In the genomic region with DNA sequence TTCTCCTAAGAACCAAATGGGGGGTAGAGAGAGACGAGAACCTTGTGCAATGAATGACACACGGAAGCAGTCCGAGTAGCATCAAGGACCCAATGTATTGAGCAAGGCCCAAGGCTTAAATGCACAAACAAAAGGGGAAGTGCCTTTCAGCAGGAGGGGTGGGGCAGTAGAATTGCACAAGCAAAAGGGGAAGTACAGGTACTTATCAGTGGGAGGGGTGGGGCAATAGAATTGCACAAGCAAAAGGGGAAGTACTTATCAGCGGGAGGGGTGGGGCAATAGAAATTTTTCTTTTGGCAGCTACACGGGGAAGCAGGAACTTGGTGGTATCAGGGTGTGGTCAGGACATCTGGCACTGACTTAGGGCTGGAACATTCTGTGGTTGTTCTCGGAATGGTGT, we compare ENCODE assay signal across 5 mouse cellular contexts.
DNase-seq lines count a peak whose midpoint lies in the region; ATAC-seq and TF ChIP-seq lines count a peak whose summit lies in the region.
"Not testable (repeated sequence)": the region's sequence is repeated elsewhere in the genome, so short reads cannot be mapped to it uniquely, and the experiment has no call there.

No protein-coding gene starts in this region.

- DNase-seq in A20 (ENCODE audit: low read depth, low spot score) (peak; percentile 13), MEL (ENCODE audit: low read depth, low spot score) (peak; percentile 9)
- DNase-seq in B cell, adult 2 months = peak; percentile 54 to 71
- DNase-seq in splenic B cell, adult 2 months (ENCODE audit: low read depth, low spot score) = peak; percentile 57

- H3K4me3 ChIP-seq in MEL (ENCODE audit: control insufficient read depth in 1 of 2, insufficient read depth in 1 of 2, low read depth in 2 of 2, low read length in 2 of 2) = not testable (repeated sequence)

- not testable (repeated sequence) for TF ChIP-seq EP300 in MEL (IDR thresholded peaks at IDR 0.05; ENCODE audit: low read depth in 1 of 2, low read length in 2 of 2)

- not testable (repeated sequence) for H3K79me2 ChIP-seq in MEL (ENCODE audit: control insufficient read depth, insufficient read depth, low read length, poor library complexity)

- ATAC-seq in granulocyte monocyte progenitor cell, adult 5-6 weeks (replicated peaks; ENCODE audit: poor library complexity, severe bottlenecking) = 0 out of 2 replicates have a peak, but pooled peaks have one; percentile 11

- H3K27me3 ChIP-seq in MEL (ENCODE audit: control insufficient read depth in 1 of 2, insufficient read depth in 2 of 2, low read length in 2 of 2); splenic B cell, adult 2 months (ENCODE audit: control insufficient read depth, insufficient read depth, low read length, poor library complexity, severe bottlenecking): not testable (repeated sequence)

- not testable (repeated sequence) for H3K4me1 ChIP-seq in MEL (ENCODE audit: control insufficient read depth in 1 of 2, insufficient read depth in 2 of 2, low read length in 2 of 2)

- TF ChIP-seq CTCF in MEL (IDR thresholded peaks at IDR 0.05 in 2 of 3, conservative IDR thresholded peaks at IDR 0.05 in 1 of 3; ENCODE audit: control insufficient read depth in 1 of 3, insufficient read depth in 1 of 3, low read depth in 2 of 3, low read length in 3 of 3, poor library complexity in 1 of 3, severe bottlenecking in 1 of 3) = not testable (repeated sequence)

- H3K36me3 ChIP-seq in MEL (ENCODE audit: control insufficient read depth in 1 of 2, insufficient read depth in 2 of 2, low read length in 2 of 2); splenic B cell, adult 2 months (ENCODE audit: control insufficient read depth, insufficient read depth, low read length, poor library complexity, severe bottlenecking): not testable (repeated sequence)

- H3K27ac ChIP-seq in MEL (ENCODE audit: control insufficient read depth, low read depth, low read length) = not testable (repeated sequence)

- TF ChIP-seq POLR2A in MEL (IDR thresholded peaks at IDR 0.05; ENCODE audit: control insufficient read depth in 1 of 2, insufficient read depth in 1 of 2, low read depth in 1 of 2, low read length in 2 of 2, poor library complexity in 1 of 2) = not testable (repeated sequence)

- not testable (repeated sequence) for TF ChIP-seq RAD21 in MEL (IDR thresholded peaks at IDR 0.05; ENCODE audit: low read depth, low read length)

- H3K9ac ChIP-seq in MEL (ENCODE audit: control insufficient read depth, low read depth, low read length, poor library complexity, severe bottlenecking) = not testable (repeated sequence)

- not testable (repeated sequence) for H3K9me3 ChIP-seq in MEL (replicated peaks; ENCODE audit: insufficient read depth, low read length)

Comparison
In these comparisons a context has a peak if more than half of its experiments do, and no peak if none do; other contexts are left out.
1. DNase-seq: peak in every context shown above with its lines; median percentile 62 in B cell, adult 2 months; 57 in splenic B cell, adult 2 months; 13 in A20; 9 in MEL.